Mouse (Mus musculus) telencephalon, adult 2 months (tissue): ENCODE measurements at regions not wholly inside any gene's neighbourhood (a gene's known extent, or its start where the extent isn't known, plus 50 kb on each side); places are given as distances from the start of the nearest gene placed in this dataset.

Experiments used
- DNase-seq: peaks from one replicate; pipeline ENCODE4 v3.0.0-alpha.2; 2011; ENCODE audit warnings: low read depth, low spot score

DNA sequence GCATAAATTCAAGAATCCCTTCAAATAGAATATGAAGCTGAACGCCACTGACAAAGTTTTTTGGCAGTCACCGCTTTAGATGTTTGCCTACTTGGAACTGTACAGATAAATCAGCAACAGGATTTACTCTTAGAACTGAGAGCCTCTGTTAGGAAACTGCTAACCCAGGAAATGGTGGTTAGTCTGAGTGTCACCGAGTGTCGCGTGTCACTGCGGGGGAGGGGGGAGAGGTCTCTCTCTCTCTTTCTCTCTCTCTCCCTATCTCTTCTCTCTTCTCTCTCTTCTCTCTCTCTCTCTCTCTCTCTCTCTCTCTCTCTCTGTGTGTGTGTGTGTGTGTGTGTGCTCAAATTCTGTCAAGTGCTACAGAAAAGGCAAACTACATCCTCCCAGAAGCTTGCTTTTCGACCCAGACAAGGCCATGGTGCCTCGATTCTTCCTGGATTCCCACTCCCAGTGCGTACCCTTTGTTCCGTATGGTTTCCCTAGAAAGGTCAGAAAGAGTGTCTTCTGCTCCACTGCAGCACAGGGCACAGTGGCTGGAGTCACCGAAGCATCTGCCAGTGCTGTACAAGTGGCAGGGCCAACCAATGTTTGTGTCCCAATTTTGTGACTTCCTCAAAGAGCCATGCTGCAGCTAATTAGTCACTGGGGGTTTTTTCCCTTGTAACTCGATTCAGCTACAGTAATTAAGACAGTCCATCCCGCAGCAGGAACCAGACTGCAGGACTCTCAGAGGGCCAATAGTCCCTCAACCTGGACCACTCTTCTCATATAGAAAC is 87.0 kb downstream of the Cog6 start:
- DNase-seq, result no peak

DNA sequence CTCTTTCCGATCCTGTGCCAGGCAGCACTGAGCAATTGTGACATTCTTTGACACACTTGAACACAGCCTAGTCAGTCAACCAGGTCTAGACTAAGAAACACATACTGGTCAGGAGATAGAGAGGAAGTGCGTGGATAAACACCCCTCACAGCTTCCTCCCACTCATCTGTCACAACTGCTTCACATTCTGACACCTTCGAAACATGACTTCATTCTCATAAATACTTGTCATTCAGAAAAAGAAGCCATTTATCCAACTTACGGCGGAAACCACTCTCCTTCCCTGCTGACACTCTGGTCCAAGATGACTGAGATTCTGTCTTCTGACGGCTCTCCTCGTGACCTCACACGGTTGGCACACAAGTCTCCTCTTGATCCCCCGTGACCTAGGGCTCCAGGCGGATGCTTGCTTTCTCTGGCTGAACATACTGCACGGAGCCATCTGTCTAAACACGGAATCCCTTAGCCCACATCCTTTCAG is 89.6 kb downstream of the Cog6 start:
- DNase-seq, result no peak

DNA sequence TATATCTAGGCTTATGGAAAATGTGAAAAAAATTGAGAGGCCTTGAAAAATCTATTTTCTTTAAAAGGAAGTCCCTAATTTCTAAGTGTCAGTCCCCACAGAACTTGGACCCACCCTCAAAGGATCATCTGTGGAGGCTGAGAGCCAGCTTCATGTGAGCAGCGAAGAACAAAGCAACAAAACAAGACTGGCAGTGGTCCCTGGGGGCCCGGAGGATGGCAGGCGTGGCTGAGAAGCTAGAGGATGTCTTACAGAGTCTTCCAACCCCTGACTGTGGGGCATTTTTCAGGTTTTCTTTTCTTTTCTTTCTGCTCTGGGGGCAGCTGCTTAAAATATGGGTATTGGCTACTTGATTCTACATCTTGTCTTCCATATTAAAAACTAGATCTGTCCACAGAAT is 90.5 kb downstream of the Cog6 start:
- no peak for DNase-seq

- no peak for DNase-seq
Measured at GRCm38 (mm10) chr3:52925223-52925622, 91.8 kb downstream of the Cog6 start.

DNA sequence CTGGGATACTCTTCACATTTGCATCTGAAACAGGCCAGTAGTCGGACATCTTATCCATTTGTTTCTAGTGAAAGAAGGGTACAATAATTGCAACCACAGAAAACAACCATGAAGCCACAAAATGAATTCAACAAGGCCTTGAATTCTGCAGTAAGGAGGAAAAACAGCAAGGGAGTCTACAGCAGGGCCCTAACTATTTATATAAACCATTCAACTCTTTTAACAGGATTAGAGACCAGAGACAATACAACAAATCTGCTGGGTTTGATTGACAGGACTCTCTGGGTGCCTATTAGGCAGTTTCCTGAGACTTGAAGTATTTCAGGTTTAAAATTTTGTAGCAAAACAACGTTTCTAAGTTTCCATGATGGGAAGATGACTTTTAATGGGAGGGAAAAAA is 92.4 kb downstream of the Cog6 start:
- no peak for DNase-seq

- DNase-seq, result no peak
Measured at GRCm38 (mm10) chr3:52923824-52924559, 93.0 kb downstream of the Cog6 start.

- no peak for DNase-seq
Measured at GRCm38 (mm10) chr3:52922411-52922810, 94.6 kb downstream of the Cog6 start.

DNA sequence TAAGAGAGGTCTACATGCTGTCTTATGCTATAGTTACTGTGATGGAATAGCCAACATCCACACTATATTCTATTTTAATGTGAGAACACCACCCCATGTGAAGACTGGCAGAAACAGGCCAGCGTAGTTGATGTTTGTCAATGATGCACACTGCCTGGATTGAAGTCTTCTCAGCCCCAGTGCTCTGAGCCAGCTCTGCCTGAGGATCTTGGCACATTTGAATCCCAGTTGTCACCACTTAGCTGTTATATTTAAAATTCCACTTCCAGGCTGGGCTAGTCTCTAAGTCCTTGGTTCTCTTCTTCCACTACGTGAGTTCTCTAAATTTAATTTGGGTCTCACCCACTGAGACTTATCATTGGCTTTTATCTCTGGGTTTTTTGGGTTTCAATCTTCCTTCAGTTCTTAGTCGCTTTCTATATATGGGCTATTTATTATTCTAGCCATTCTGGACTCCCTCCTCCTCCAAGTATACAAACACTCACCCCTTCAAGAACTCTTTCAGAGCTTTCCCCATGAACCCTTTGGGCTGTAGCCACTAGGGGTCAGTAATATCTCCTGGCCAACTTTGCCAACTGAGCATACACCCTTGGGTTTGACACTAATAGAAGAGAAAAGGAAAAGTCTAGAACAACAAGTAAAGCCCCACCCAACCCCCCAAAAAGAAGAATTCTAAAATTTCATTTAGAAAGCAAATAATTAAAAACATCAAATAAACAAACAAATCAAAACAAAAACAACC is 110.0 kb downstream of the Cog6 start:
- no peak for DNase-seq

DNA sequence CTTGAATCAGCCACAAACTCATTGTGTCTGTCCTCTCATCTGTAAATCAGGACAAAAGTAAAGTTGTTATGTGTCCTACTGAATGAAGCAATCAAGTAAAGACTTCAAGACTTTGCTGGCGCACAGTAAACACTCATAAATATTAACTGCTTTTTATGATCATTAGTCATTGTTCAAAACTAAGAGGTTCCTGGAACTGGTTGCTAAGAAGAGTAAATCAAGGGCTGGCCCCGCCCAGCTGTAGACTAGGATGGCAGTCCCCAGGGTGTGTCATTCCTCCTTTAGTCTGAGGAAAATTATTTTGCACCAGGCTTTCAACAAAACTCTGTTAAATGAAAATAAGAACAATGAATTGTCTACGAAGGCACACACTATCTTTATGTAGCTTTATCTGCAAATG is 113.0 kb downstream of the Cog6 start:
- no peak for DNase-seq

- no peak for DNase-seq
Measured at GRCm38 (mm10) chr3:52897665-52898064, 119.4 kb downstream of the Cog6 start.

- DNase-seq, result no peak
Measured at GRCm38 (mm10) chr3:52896462-52896861, 120.6 kb downstream of the Cog6 start.

DNA sequence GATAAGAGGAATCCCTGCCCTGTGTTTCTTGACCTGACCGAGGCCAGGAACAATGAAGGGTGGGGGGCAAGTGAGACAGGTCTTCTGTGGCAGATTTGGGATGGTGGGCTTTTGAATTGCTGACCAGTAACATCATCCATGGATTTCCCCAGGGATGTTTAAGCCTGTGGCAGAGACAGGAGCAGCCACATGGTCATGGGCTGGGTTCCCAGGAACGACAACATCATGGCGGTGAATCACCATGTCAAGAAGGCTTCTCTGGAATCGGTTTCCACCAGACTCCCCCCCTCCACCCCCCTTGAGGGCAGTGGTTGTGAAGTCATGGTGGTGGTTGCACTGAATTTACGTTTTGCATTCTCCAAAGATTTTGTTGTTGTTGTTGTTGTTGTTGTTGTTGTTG is 121.3 kb downstream of the Cog6 start:
- no peak for DNase-seq

GRCm38 (mm10) chr3:52894812-52895211 is 122.2 kb downstream of the Cog6 start:
- no peak for DNase-seq

GRCm38 (mm10) chr3:52889156-52889715 is 127.8 kb downstream of the Cog6 start:
- DNase-seq, result no peak

DNA sequence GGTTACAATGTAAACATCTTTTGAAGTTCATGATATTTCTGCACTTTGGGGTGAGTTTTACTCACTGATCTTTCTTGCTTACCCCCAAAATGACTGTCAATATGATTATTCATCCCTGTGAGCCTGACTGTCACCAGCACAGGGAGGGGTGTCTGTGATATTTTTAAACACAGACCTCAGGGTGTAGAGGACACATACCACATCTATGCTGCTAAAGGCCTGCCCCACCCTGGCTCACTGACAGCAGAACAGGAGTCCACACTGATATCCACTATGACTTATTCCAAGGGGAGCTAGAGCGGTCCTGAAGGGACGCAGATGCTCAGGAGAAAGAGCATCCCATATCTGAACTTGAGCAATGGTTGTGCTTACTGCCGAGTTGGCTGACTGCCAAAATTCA is 135.1 kb downstream of the Cog6 start:
- DNase-seq, result no peak

GRCm38 (mm10) chr3:52881139-52881538 is 135.9 kb downstream of the Cog6 start:
- DNase-seq, result no peak

GRCm38 (mm10) chr3:52879700-52880099 is 137.3 kb downstream of the Cog6 start:
- DNase-seq, result peak; percentile 18

GRCm38 (mm10) chr3:52878334-52878733 is 138.7 kb downstream of the Cog6 start:
- DNase-seq, result no peak

DNA sequence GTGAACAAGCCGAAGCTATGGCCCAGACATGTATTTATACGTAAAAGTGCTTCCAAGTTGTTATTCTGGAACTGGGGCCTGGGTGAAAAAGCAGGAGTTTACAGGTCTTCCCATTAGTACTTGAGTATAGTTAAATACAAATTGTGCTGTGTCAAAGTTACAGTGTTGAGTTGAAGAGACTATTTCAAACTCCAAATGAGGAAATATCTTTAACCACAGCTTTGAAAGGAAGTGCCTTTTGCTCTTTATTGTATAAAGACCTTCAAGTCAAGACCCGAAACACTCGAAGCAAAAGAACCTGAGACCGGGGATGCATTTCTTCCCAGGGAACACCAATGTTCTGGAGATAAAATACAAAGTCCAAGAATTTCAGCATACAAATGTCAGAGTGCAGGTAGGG is 144.8 kb downstream of the Cog6 start:
- no peak for DNase-seq

DNA sequence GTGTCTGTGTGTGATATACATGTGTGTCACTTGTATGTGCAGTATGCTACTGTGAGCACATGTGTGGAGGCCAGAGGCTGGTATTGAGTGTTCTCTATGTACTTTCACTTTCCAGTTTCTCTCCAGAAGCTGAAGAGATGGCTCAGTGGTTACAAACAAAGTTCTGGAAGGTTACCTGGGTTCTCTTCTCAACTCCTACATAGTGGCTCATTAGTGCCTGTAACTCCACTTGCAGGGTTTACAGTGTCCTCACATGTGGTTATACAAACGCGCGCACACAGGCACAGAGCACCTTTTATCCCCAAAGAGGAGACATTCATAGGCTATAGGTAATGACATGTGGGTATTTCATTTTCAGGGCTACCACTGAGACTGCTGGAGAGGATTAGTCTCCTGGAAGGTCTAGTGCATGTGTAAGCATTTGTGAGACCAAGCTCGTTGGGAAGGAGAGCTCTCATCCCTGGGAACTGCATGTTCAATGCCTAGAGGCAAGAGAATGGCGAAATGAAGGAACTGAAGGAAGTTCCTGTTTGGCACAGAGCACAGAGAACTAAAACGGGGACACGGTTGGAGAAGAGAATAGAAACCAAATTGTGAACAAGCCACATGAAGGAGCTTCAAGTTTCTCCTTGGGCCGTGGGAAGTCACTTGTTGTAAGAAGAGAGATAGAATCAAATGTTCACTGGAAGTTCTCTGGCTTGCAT is 153.7 kb downstream of the Cog6 start:
- DNase-seq, result no peak

- no peak for DNase-seq
Measured at GRCm38 (mm10) chr3:52862026-52862425, 155.0 kb downstream of the Cog6 start.
